Mouse (Mus musculus): ENCODE results near the gene Miga1. TPM values are rescaled to one million over a fixed set of nuclear protein-coding genes. Genes with fewer than 3 reads are reported as not detected.

The Miga1 gene
- total RNA-seq, 1 experiment, result 28.7 TPM

DNA sequence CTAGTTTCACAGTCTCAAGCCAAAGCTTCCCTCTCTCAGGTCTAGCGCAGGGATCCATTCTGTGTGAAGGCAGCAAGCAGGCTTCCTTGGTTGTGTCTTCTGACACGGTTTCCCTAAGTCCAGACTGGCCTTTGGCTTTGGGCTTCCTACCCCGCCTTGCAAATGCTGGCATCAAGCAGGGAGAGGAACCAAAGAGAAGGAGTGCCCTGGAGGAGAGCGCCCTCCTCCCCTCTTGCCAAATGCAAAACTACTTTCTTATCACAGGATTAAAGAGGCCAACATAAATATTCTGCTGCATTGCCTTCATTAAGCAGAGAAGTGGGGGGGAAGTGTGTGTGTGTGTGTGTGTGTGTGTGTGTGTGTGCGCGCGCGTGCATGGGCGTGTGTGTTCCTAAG lies 31.0 kb downstream of the Miga1 start:
- Histone ChIP-seq H3K4me1 (ENCODE audit: control insufficient read depth in 2 of 2, insufficient read depth in 2 of 2, low read length in 2 of 2, poor library complexity in 1 of 2) (no peaks in the 10 kb centered on the region), H3K36me3 (ENCODE audit: control insufficient read depth, insufficient read depth, low read length, poor library complexity, severe bottlenecking) (peaks cover 16% of the 10 kb centered on the region; the same call in 1 of the 2 replicates), H3K4me3 (ENCODE audit: insufficient read depth in 1 of 2, low read depth in 1 of 2, low read length in 2 of 2, poor library complexity in 1 of 2, severe bottlenecking in 1 of 2) (no peak overlapping the region), H3K9me3 (ENCODE audit: control insufficient read depth, insufficient read depth, low read depth, low read length) (no peaks in the 10 kb centered on the region), H3K9ac (ENCODE audit: insufficient read depth, low read depth, low read length, poor library complexity, severe bottlenecking) (no peak overlapping the region), H3K27ac (ENCODE audit: insufficient read depth, low read depth, low read length, poor library complexity, severe bottlenecking) (no peak overlapping the region)
- no peak for DNase-seq (ENCODE audit: low read depth, low spot score)
- TF ChIP-seq MAFK (IDR thresholded peaks at IDR 0.05; ENCODE audit: insufficient read depth, low read depth, low read length), result no peak
- TF ChIP-seq ZC3H11A (IDR thresholded peaks at IDR 0.05; ENCODE audit: borderline replicate concordance, low read depth, low read length), result no peak
- TF ChIP-seq ZNF384 (IDR thresholded peaks at IDR 0.05; ENCODE audit: low read depth, low read length), result no peak
- no peak for TF ChIP-seq CHD2 (IDR thresholded peaks at IDR 0.05; ENCODE audit: low read depth, low read length)
- TF ChIP-seq HCFC1 (IDR thresholded peaks at IDR 0.05; ENCODE audit: borderline replicate concordance, insufficient read depth, low read length), result no peak
- in situ Hi-C loops (cut with MboI; ENCODE audit: low sequenced_read_pairs in 2 of 2, unreplicated experiment in 2 of 2), result no loop called here

GRCm38 (mm10) chr3:152308485-152309249 lies 31.5 kb downstream of the Miga1 start:
- Histone ChIP-seq H3K4me1 (ENCODE audit: control insufficient read depth in 2 of 2, insufficient read depth in 2 of 2, low read length in 2 of 2, poor library complexity in 1 of 2) (no peaks in the 10 kb centered on the region), H3K9me3 (ENCODE audit: control insufficient read depth, insufficient read depth, low read depth, low read length) (no peaks in the 10 kb centered on the region), H3K9ac (ENCODE audit: insufficient read depth, low read depth, low read length, poor library complexity, severe bottlenecking) (no peak overlapping the region), H3K36me3 (ENCODE audit: control insufficient read depth, insufficient read depth, low read length, poor library complexity, severe bottlenecking) (peaks cover 16% of the 10 kb centered on the region; the same call in 1 of the 2 replicates), H3K27ac (ENCODE audit: insufficient read depth, low read depth, low read length, poor library complexity, severe bottlenecking) (no peak overlapping the region), H3K4me3 (ENCODE audit: insufficient read depth in 1 of 2, low read depth in 1 of 2, low read length in 2 of 2, poor library complexity in 1 of 2, severe bottlenecking in 1 of 2) (no peak overlapping the region)
- in situ Hi-C loops (cut with MboI; ENCODE audit: low sequenced_read_pairs in 2 of 2, unreplicated experiment in 2 of 2), result no loop called here
- TF ChIP-seq CHD2 (IDR thresholded peaks at IDR 0.05; ENCODE audit: low read depth, low read length), result no peak
- TF ChIP-seq ZC3H11A (IDR thresholded peaks at IDR 0.05; ENCODE audit: borderline replicate concordance, low read depth, low read length), result no peak
- no peak for TF ChIP-seq HCFC1 (IDR thresholded peaks at IDR 0.05; ENCODE audit: borderline replicate concordance, insufficient read depth, low read length)
- TF ChIP-seq MAFK (IDR thresholded peaks at IDR 0.05; ENCODE audit: insufficient read depth, low read depth, low read length), result no peak
- TF ChIP-seq ZNF384 (IDR thresholded peaks at IDR 0.05; ENCODE audit: low read depth, low read length), result no peak
- DNase-seq (ENCODE audit: low read depth, low spot score), result no peak

- TF ChIP-seq HCFC1 (IDR thresholded peaks at IDR 0.05; ENCODE audit: borderline replicate concordance, insufficient read depth, low read length) (no peak), MAFK (IDR thresholded peaks at IDR 0.05; ENCODE audit: insufficient read depth, low read depth, low read length) (no peak), CHD2 (IDR thresholded peaks at IDR 0.05; ENCODE audit: low read depth, low read length) (no peak), ZNF384 (IDR thresholded peaks at IDR 0.05; ENCODE audit: low read depth, low read length) (no peak), ZC3H11A (IDR thresholded peaks at IDR 0.05; ENCODE audit: borderline replicate concordance, low read depth, low read length) (no peak)
- H3K27ac ChIP-seq (ENCODE audit: insufficient read depth, low read depth, low read length, poor library complexity, severe bottlenecking), result no peak overlapping the region
- in situ Hi-C loops (cut with MboI; ENCODE audit: low sequenced_read_pairs in 2 of 2, unreplicated experiment in 2 of 2), result no loop called here
- no peaks in the 10 kb centered on the region for H3K9me3 ChIP-seq (ENCODE audit: control insufficient read depth, insufficient read depth, low read depth, low read length)
- no peak for DNase-seq (ENCODE audit: low read depth, low spot score)
- no peaks in the 10 kb centered on the region for H3K4me1 ChIP-seq (ENCODE audit: control insufficient read depth in 2 of 2, insufficient read depth in 2 of 2, low read length in 2 of 2, poor library complexity in 1 of 2)
- H3K4me3 ChIP-seq (ENCODE audit: insufficient read depth in 1 of 2, low read depth in 1 of 2, low read length in 2 of 2, poor library complexity in 1 of 2, severe bottlenecking in 1 of 2), result no peak overlapping the region
- H3K36me3 ChIP-seq (ENCODE audit: control insufficient read depth, insufficient read depth, low read length, poor library complexity, severe bottlenecking), result peaks cover 9% of the 10 kb centered on the region; the same call in 1 of the 2 replicates
- no peak overlapping the region for H3K9ac ChIP-seq (ENCODE audit: insufficient read depth, low read depth, low read length, poor library complexity, severe bottlenecking)
Observed at GRCm38 (mm10) chr3:152305971-152306370, 34.2 kb downstream of the Miga1 start.

DNA sequence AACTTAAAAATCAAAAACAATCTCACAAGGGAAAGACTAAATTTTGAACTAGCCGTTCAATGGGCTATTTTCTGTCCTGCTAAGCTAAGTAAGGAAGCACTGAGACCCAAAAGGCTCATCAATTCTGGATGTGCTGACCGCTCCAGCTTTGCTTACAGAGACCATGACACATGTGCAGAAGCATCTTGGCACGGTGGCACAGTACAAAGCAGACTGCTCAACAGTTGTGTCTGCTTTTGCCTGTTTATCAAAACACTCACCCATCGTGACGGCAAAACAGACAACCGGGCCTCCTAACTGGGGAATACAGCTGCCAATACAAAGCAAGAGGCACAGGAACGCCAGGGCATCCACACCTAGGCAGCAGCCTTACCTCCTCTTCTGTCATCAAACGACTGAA lies 35.1 kb downstream of the Miga1 start:
- no peak overlapping the region for H3K9ac ChIP-seq (ENCODE audit: insufficient read depth, low read depth, low read length, poor library complexity, severe bottlenecking)
- DNase-seq (ENCODE audit: low read depth, low spot score), result no peak
- no peaks in the 10 kb centered on the region for H3K9me3 ChIP-seq (ENCODE audit: control insufficient read depth, insufficient read depth, low read depth, low read length)
- H3K27ac ChIP-seq (ENCODE audit: insufficient read depth, low read depth, low read length, poor library complexity, severe bottlenecking), result no peak overlapping the region
- in situ Hi-C loops (cut with MboI; ENCODE audit: low sequenced_read_pairs in 2 of 2, unreplicated experiment in 2 of 2), result no loop called here
- H3K4me3 ChIP-seq (ENCODE audit: insufficient read depth in 1 of 2, low read depth in 1 of 2, low read length in 2 of 2, poor library complexity in 1 of 2, severe bottlenecking in 1 of 2), result no peak overlapping the region
- peaks cover 11% of the 10 kb centered on the region; the same call in 1 of the 2 replicates for H3K36me3 ChIP-seq (ENCODE audit: control insufficient read depth, insufficient read depth, low read length, poor library complexity, severe bottlenecking)
- no peaks in the 10 kb centered on the region for H3K4me1 ChIP-seq (ENCODE audit: control insufficient read depth in 2 of 2, insufficient read depth in 2 of 2, low read length in 2 of 2, poor library complexity in 1 of 2)
- TF ChIP-seq CHD2 (IDR thresholded peaks at IDR 0.05; ENCODE audit: low read depth, low read length), result no peak
- TF ChIP-seq ZNF384 (IDR thresholded peaks at IDR 0.05; ENCODE audit: low read depth, low read length), result no peak
- no peak for TF ChIP-seq HCFC1 (IDR thresholded peaks at IDR 0.05; ENCODE audit: borderline replicate concordance, insufficient read depth, low read length)
- TF ChIP-seq MAFK (IDR thresholded peaks at IDR 0.05; ENCODE audit: insufficient read depth, low read depth, low read length), result no peak
- TF ChIP-seq ZC3H11A (IDR thresholded peaks at IDR 0.05; ENCODE audit: borderline replicate concordance, low read depth, low read length), result no peak

Measured in ES-E14 (cell line).